Mouse (Mus musculus): ENCODE measurements around the gene Gm12166. TPM values are rescaled to one million over a fixed set of nuclear protein-coding genes. Genes with fewer than 3 reads are reported as not detected.
"Not testable (repeated sequence)": the region's sequence is repeated elsewhere in the genome, so short reads cannot be mapped to it uniquely, and the experiment has no call there.

The Gm12166 gene
- total RNA-seq (2022) = 1 to 10 TPM; 2.8 to 5.4 (median 3.2) TPM

DNA sequence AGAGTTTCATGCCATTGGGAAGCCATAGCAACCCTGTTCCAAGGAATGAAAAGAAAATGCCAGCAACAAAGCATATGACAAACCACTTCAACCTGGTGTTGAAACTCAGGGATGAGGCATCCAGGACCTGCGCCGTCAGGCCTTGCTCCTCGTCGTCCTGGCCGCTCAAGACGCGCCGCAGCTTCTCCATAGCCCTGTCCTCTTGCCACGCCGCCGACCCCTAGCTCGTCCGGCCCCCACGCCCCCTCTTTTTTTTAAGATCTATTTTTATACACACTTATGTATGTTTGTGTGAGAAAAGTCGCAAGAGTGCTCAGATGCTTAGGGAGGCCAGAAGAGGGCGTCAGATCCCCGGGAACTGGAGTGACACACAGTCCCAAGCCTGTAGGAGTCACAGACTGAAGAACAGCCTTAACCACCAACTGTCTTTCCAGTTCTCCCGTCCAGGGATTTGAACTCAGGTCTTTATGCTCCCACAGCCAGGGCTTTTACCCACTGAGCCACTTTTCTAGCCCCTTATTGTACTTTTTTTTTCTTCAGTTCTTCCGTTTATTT lies at the start of gene Gm12166:
Gene Gm12166 (minus strand): TSS at position 217 of the 555 bp plus-strand sequence.
- not testable (repeated sequence) for DNase-seq (ENCODE audit: low spot score in 2 of 2)

DNA sequence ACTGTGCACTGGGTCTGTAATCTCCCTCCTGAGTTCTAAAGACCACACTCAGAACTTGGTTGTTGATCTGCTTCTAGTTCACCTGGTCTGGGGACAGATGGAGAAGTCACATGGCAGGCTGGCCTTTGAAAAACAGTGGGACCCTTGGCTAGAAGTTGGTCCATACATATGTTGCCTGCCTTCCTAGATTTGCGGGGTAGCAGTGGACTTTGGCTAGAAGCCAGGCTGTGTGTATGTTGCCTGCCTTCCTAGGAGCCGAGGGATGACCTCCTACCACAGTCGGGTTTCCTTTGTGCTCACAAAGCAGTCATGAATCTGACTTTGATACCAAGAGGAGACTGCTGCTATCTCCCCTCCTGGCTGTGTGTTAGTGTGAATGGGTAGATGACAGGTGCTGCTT lies 44.9 kb upstream of the Gm12166 start:
- no peak for DNase-seq (ENCODE audit: low spot score in 2 of 2)

DNA sequence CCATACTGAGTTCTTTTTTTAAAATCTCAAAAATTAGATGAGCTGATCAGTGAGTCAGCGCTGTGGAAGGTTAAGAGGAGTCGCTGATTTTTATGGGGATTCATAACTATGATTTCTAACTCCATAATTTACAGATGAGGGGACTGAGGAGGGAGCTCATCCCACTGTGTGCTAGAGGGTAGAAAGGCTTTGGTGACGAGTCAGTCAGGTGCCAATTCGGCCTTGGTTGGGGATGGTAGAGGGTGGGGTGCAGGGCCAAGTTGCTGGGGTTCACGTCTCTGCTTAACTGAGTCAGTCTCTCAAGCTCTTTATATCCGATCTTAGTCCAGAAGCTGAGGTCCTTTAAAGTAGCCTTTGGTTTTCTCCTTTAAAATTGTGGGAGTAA lies 44.1 kb upstream of the Gm12166 start:
- DNase-seq (ENCODE audit: low spot score in 2 of 2) = no peak

DNA sequence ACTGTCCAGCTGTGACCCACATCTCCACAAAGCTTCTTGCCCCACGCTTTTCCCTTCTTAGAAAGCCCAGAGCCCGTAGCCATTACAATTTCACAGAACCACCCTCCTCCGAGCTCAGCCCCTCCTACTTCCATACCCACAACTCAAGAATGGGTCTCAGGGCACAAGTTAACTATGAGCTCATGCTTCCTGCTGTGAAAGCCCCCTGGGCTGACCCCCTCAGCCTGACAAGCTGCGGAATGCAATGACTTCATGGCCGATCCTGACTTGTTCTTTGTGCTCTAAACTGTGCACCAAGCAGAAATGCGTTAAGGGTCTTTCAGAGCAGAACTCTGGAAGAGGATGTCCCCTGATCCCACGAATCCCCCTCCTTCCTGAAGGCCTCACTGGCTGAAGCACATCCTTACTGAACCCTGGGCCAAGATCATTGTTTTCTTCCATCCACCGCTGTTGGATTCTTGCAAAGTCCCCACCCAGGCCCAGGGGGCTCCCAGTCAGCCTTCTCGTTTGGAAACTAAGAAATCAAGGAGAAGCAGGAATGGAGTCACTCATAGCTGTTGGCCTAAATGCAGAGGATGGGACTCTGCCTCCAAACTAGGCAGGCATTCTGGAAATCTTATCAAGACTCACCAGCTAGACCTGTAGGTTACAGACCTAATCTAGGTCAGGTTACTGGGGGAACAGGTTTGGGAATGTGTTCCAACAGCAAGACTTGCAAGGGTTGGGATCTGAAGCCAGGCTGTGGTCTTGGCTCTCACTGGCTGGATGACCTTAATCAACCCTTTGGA lies 43.5 kb upstream of the Gm12166 start:
- DNase-seq (ENCODE audit: low spot score in 2 of 2) = no peak

DNA sequence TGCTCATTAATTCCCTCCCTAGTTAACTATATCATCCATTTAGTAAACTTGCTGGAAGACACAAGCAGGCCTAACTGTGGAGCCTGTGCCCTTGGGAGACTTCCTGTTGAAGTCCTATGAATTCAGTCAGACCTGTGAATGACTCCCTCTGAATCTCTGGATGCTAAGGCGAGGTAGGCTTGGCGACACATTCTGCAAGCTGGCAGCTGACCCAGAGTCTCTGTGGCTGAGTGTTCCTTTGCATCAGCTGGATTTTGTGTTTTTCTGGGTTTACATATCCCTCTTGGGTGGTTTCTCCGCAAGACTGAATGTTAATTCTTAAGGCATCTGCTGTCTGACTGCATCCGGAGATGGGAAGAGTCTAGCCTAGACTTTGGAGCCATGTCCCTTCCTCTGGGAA lies 40.0 kb upstream of the Gm12166 start:
- no peak for DNase-seq (ENCODE audit: low spot score in 2 of 2)

DNA sequence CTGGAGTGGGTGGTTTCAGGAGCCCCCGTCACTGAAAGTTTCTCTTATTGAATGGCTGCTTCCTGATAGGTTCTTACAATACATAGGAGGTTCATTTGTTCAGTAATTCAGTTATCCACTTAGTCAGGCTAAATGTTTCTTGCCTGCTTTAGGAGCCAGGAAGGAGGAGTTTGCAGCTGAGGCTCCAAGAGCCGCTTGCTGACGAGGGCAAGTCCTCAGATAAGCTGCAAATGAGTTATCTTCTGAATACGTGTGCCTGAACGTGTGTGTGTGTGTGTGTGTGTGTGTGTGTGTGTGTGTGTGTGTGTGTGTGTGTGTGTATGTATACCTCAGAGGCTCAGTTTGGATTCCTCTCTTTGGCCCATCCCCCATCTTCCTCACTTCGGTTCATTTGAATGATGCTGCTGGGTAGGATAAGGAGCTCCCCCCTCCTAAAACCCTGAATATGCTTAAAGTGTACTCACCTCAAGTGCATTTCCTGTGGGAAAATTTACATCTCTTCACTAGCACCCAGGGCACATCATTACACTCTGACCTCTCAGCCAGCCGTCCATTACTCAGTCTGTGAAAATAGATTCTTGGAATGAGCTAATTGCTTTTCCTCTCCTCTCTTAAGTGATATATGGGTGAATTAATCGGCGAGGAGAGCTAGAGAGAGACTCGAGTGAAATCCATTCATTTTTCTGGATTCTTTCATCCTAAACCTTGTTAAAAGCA lies 39.0 kb upstream of the Gm12166 start:
- DNase-seq (ENCODE audit: low spot score in 2 of 2) = no peak

- DNase-seq (ENCODE audit: low spot score in 2 of 2) = no peak
Measured at GRCm38 (mm10) chr11:46090036-46090725, 38.1 kb upstream of the Gm12166 start.

DNA sequence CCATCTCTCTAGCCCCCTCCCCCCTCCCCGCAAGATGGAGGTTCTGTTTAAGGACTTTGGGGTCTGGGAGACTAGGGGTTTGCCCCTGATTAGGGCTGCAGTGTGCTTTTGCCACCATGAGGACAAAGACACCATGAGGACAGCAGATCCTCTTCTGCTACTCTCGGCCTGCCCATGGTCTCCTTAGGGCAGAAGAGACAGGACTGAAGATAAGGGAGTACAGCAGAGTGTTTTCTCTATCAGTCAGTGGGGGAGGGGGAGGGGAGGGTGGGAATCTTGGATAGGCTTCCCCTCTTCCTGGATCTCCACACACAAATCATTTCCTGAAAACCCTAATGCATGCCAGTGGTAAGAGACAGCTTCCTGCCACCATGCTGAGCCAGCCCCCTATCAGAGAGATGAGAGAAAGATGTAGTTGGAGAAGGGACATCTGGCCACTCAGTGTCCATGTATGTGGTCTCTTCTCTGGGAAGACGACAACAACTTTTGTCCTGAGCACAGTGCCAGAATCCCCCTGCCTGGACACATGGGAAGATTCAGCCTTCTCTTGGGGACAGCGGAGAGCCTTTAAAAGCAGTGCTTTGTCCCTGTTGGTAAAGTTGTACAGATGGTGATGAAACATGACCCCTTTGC lies 37.1 kb upstream of the Gm12166 start:
- DNase-seq (ENCODE audit: low spot score in 2 of 2) = no peak

DNA sequence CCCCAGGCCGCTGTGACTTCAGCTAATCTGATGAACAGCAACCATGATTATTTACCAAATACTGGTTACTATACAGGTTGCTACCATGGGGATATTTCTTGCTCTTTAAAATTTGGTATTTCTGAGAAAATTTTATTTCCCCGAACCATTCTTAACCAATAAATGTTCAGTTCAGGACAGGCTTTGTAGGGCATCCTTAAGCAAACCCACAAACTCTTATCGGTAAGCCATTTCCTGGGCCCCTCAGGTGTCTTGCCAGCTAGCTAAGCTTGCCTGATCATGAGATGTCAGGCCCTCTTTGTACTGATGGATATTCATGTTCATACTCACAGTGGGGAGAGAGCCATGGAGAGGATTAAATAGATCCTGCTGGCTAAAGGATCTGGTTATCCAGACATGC lies 34.3 kb upstream of the Gm12166 start:
- no peak for DNase-seq (ENCODE audit: low spot score in 2 of 2)

DNA sequence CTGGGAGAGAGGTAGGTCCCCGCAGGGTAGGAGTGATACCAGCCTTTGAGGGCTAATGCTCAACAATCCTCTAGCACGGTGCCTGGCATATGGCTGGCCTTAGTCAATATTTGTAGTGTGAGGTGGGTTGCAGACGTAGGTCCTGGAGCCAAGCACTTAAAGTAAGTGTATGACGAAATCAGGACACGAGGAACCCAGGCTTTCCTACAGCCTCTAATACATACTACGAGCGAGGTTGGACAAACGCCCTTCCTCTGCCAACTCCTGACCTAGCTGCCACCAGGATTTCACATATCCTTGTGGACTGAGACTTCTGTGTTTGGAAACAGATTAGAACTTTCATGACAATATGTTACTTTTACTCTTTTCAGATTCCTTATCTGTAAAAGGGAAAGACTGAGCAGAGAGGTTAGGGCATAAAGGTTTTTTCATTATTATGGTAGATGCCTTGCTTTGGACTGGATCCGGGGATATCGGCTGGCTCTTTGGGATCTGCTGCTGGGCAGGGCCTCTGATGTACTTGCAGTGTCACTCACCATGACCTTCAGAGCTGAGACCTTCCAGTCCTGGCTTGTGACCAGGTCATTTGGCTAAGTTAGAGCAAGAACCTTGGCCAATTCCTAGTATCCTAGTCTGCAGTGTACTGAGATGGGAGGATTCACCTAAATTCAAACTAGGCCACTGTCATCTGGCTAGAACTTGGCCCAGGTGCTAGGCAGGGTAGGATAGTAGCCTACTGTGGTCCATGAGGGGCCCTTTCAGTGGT lies 33.5 kb upstream of the Gm12166 start:
- no peak for DNase-seq (ENCODE audit: low spot score in 2 of 2)

- DNase-seq (ENCODE audit: low spot score in 2 of 2) = no peak
Measured at GRCm38 (mm10) chr11:46084568-46084967, 32.4 kb upstream of the Gm12166 start.

- DNase-seq (ENCODE audit: low spot score in 2 of 2) = no peak
Measured at GRCm38 (mm10) chr11:46083835-46084444, 31.8 kb upstream of the Gm12166 start.

DNA sequence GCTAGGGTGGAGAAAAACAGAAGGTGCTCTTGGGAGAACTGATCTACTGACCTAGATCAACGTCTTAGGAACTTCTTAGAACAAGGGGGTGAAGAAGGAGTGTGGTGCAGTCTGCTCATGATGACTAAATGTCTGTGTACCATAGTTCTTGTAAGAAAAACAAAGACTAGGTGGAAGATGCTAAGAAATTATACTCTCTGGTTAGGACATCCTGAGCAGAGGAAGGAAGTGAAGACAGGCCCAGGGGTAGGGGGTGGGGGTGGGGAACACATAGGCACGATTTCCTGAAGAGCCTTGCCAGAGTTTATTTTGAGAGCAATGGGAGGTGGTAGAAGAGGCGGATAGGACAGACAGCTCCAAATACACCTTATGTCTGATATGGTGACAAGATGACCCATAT lies 31.3 kb upstream of the Gm12166 start:
- no peak for DNase-seq (ENCODE audit: low spot score in 2 of 2)

DNA sequence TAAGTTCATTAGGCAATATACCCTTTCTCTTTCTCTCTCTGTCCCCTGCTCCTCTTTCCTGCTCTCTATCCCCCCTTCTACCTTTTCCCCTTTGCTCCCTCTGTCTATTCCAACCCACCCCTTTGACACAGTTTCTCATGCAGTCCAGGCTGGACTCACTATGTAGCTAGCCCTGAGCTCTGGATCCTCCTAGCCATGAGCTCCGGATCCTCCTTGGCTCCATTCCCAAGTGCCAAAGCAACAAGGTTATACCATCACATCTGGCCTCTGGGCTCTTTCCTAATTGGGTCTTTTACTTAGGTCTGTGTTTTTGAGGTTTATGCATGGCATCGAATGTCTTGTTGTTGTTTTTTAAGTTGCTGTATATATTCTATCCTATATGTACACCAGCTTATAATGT lies 29.0 kb upstream of the Gm12166 start:
- DNase-seq (ENCODE audit: low spot score in 2 of 2) = no peak

DNA sequence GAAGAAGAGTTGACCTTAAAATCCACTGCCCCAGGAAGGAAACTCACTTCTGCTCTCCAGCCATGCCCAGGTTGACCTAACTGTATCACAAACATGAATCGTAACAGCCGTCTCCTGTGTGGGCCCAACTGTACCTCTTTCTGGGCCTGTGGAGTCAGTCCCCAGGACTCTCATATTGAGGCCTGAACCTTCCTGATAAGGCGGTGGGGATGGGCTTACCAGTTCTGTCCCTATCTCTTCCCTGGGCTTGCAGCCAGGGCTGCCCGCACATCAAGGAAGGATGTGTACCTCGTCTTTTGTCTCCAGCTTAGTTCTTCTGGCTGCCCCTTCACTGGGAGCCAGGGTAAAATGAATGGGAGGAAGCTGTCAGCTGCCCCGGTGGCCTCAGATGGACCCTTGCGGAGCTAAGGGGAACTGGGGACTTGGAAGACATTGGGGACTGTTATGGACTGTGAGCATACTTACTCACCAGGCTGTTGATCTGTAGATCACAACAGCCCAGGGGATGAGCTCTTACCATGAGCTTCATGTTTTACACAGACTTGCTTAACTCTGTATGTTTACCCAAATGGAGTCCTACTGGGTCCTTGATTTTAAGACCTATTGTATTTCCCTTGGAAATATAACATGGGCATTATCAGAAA lies 25.7 kb upstream of the Gm12166 start:
- DNase-seq (ENCODE audit: low spot score in 2 of 2) = no peak

DNA sequence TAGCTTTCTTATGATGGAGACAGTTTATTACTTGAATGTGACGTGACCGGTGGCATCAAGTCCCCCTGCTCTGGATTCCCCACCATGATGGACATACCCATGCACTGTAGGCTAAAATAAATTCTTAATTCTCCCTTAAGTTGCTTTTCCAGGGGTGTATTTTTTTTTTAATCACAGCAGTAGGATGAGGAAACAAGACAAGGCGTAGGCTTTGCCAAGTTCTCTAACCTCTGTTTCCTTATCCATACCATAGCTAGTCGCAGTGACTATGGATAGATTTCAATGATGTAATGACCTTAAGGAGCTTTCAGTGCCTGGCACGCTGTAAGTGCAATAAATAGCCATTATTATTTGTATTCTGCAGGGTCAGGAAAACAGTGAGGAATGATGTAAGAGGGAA lies 25.2 kb upstream of the Gm12166 start:
- no peak for DNase-seq (ENCODE audit: low spot score in 2 of 2)

DNA sequence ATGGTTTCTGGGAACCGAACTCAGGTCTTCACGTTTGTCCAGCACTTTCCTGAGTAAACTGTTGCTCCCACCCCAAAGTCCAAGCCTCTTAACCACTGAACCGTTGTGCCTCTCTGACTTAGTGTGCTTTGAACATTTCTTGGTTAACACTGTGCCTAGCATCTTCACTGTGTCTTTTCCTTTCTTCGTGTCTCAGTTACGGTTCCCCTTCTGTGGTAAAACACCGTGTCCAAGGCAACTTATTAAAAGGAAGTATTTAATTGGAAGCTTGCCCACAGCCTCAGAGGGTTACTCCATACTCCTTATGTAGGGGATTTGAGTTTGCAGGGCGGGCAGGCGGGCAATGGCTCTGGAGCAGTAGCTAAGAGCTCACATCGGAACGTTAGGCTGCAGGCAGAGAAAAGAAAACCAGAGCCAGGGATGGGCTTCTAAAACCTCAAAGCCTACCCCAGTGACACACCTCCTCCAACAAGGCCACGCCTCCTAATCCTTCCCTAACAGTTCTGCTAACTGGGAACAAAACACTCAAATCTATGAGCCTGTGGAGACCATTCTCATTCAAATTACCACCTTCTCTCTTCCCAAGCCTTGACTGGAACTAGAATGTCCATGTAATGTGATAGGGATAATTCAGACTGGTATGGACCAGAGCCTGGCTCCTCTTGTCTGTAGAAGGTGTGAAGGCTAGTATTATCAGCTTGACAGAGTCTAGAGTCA lies 24.5 kb upstream of the Gm12166 start:
- DNase-seq (ENCODE audit: low spot score in 2 of 2) = no peak

DNA sequence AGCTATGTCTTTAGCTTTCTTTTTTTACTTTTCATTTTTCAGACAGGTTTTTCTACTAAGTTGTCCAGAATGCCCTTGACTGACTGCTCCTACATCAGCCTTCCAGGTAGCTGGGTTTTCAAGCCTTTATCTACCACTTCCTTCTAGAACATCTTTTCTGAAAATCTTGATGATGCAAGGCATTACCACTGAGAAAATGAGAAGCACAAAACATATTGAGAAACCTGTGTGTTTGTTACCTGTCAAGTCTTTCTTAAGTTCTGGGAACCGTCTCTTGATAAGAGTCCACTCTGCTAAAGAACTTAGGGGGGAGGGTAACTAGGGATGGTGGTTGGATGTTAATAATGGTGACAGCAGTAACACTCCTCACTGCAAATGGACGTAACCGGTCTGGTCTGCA lies 23.4 kb upstream of the Gm12166 start:
- DNase-seq (ENCODE audit: low spot score in 2 of 2) = no peak
